Mouse (Mus musculus) forebrain, embryonic 13.5 days (tissue): ENCODE results near the gene Bdh1. TPM values are rescaled to one million over a fixed set of nuclear protein-coding genes. Genes with fewer than 3 reads are reported as not detected.
"Not testable (repeated sequence)": the region's sequence is repeated elsewhere in the genome, so short reads cannot be mapped to it uniquely, and the experiment has no call there.

ENCODE experiments used
- ATAC-seq: fragments of 200-750 bp; cut with Nextera tagmentation; 2 replicates; pipeline ENCODE4 v1.8.0; 2017
- H3K27ac ChIP-seq: fragments of 300-500 bp; sonication (generic); 2 replicates; pipeline ENCODE4 v1.5.1; 2015; ENCODE audit warnings: inconsistent platforms, mild to moderate bottlenecking, moderate library complexity
- H3K27me3 ChIP-seq: fragments of 300-500 bp; sonication (generic); 2 replicates; pipeline ENCODE4 v1.6.1; 2015; ENCODE audit warnings: mild to moderate bottlenecking, inconsistent platforms
- H3K36me3 ChIP-seq: fragments of 300-500 bp; sonication (generic); 2 replicates; pipeline ENCODE4 v1.6.1; 2015; ENCODE audit warnings: mild to moderate bottlenecking, inconsistent platforms; ENCODE audit not compliant: poor library complexity, severe bottlenecking
- H3K4me1 ChIP-seq: fragments of 300-500 bp; sonication (generic); 2 replicates; pipeline ENCODE4 v1.6.1; 2015; ENCODE audit warnings: inconsistent platforms
- H3K4me2 ChIP-seq: fragments of 300-500 bp; sonication (generic); 2 replicates; pipeline ENCODE4 v1.6.1; 2015; ENCODE audit warnings: inconsistent platforms, mild to moderate bottlenecking, moderate library complexity
- H3K4me3 ChIP-seq: fragments of 300-500 bp; sonication (generic); 2 replicates; pipeline ENCODE4 v1.5.1; 2015; ENCODE audit warnings: mild to moderate bottlenecking, inconsistent platforms
- H3K9ac ChIP-seq: fragments of 300-500 bp; sonication (generic); 2 replicates; pipeline ENCODE4 v1.6.1; 2015; ENCODE audit warnings: mild to moderate bottlenecking, inconsistent platforms
- H3K9me3 ChIP-seq: fragments of 300-500 bp; sonication (generic); replicated peaks from 2 replicates; pipeline ENCODE4 v1.6.1; 2016; ENCODE audit warnings: inconsistent platforms
- WGBS: fragments of 180-500 bp; shearing (Covaris S2); methylation state at CpG from one replicate; pipeline ENCODE4 v1.1.7; 2015; 5-methylcytosine and 5-hydroxymethylcytosine counted together
- polyA plus RNA-seq: library from polyadenylated mRNA; unstranded; fragments of >200 nt; fragmentation: Nextera tagmentation; extraction: Ambion mirVana; gene quantifications from 2 replicates; pipeline ENCODE4 v1.2.1, GENCODE M21; 2015

Bdh1 gene
- polyA plus RNA-seq, 1 experiment from 2014 or later = 88.7 TPM

- no peaks in the 10 kb centered on the region for H3K9me3 ChIP-seq
- WGBS = 82% methylated on average over 4 of the region's 4 CpGs
- no peak overlapping the region for H3K4me3 ChIP-seq
- H3K27ac ChIP-seq = no peak overlapping the region
- peaks cover 14% of the 10 kb centered on the region for H3K4me1 ChIP-seq
- no peak for ATAC-seq
- peaks cover 59% of the 10 kb centered on the region for H3K36me3 ChIP-seq
- no peaks in the 10 kb centered on the region for H3K27me3 ChIP-seq
- no peak overlapping the region for H3K9ac ChIP-seq
- H3K4me2 ChIP-seq = no peak overlapping the region
Measured at GRCm38 (mm10) chr16:31454013-31454412, 31.9 kb downstream of the Bdh1 start.

GRCm38 (mm10) chr16:31455276-31456045 is 33.4 kb downstream of the Bdh1 start:
- Histone ChIP-seq H3K4me1 (peaks cover 19% of the 10 kb centered on the region), H3K4me2 (no peak overlapping the region), H3K9me3 (no peaks in the 10 kb centered on the region), H3K27me3 (no peaks in the 10 kb centered on the region), H3K9ac (no peak overlapping the region), H3K36me3 (peaks cover 46% of the 10 kb centered on the region), H3K4me3 (no peak overlapping the region), H3K27ac (no peak overlapping the region)
- ATAC-seq = no peak
- WGBS = 81% methylated on average over 21 of the region's 21 CpGs

GRCm38 (mm10) chr16:31458229-31458918 is 36.3 kb downstream of the Bdh1 start:
- peak overlapping the region; percentile 62 for H3K9ac ChIP-seq
- H3K27me3 ChIP-seq = no peaks in the 10 kb centered on the region
- peak; percentile 77 for ATAC-seq
- H3K4me1 ChIP-seq = peaks cover 29% of the 10 kb centered on the region
- H3K4me3 ChIP-seq = peak overlapping the region; percentile 34
- 2% methylated on average over 17 of the region's 17 CpGs for WGBS
- peak overlapping the region; percentile 86 for H3K27ac ChIP-seq
- peak overlapping the region; percentile 59 for H3K4me2 ChIP-seq
- H3K36me3 ChIP-seq = peaks cover 38% of the 10 kb centered on the region
- no peaks in the 10 kb centered on the region for H3K9me3 ChIP-seq

GRCm38 (mm10) chr16:31459968-31460461 is 37.9 kb downstream of the Bdh1 start:
- 37% methylated on average over 8 of the region's 10 CpGs for WGBS
- ATAC-seq = no peak
- no peaks in the 10 kb centered on the region; the same call in 1 of the 2 replicates for H3K9me3 ChIP-seq
- H3K36me3 ChIP-seq = peaks cover 22% of the 10 kb centered on the region
- no peaks in the 10 kb centered on the region for H3K27me3 ChIP-seq
- H3K27ac ChIP-seq = no peak overlapping the region
- H3K4me2 ChIP-seq = no peak overlapping the region
- H3K9ac ChIP-seq = no peak overlapping the region; the same call in 1 of the 2 replicates
- H3K4me1 ChIP-seq = peaks cover 29% of the 10 kb centered on the region
- H3K4me3 ChIP-seq = no peak overlapping the region

- WGBS = 51% methylated on average over 13 of the region's 13 CpGs
- Histone ChIP-seq H3K36me3 (peaks cover 19% of the 10 kb centered on the region), H3K9me3 (no peaks in the 10 kb centered on the region; the same call in 1 of the 2 replicates), H3K4me2 (no peak overlapping the region), H3K4me1 (peaks cover 29% of the 10 kb centered on the region), H3K9ac (no peak overlapping the region), H3K4me3 (no peak overlapping the region), H3K27ac (no peak overlapping the region), H3K27me3 (no peaks in the 10 kb centered on the region)
- no peak for ATAC-seq
Measured at GRCm38 (mm10) chr16:31460506-31460905, 38.4 kb downstream of the Bdh1 start.

- H3K27me3 ChIP-seq = no peaks in the 10 kb centered on the region
- H3K4me2 ChIP-seq = no peak overlapping the region
- no peaks in the 10 kb centered on the region; the same call in 1 of the 2 replicates for H3K9me3 ChIP-seq
- no peak overlapping the region for H3K27ac ChIP-seq
- peaks cover 29% of the 10 kb centered on the region for H3K4me1 ChIP-seq
- H3K9ac ChIP-seq = no peak overlapping the region
- peaks cover 17% of the 10 kb centered on the region for H3K36me3 ChIP-seq
- 79% methylated on average over 5 of the region's 5 CpGs for WGBS
- H3K4me3 ChIP-seq = no peak overlapping the region
- no peak for ATAC-seq
Measured at GRCm38 (mm10) chr16:31461046-31461445, 39.0 kb downstream of the Bdh1 start.

GRCm38 (mm10) chr16:31462113-31462687 is 40.1 kb downstream of the Bdh1 start:
- Histone ChIP-seq H3K27ac (no peak overlapping the region), H3K36me3 (0 out of 2 replicates have a peak, but pooled peaks cover 6% of the 10 kb centered on the region), H3K4me3 (no peak overlapping the region), H3K27me3 (no peaks in the 10 kb centered on the region), H3K4me1 (peaks cover 29% of the 10 kb centered on the region), H3K9ac (no peak overlapping the region), H3K9me3 (no peaks in the 10 kb centered on the region; the same call in 1 of the 2 replicates), H3K4me2 (no peak overlapping the region)
- ATAC-seq = no peak
- WGBS = 33% methylated on average over 10 of the region's 12 CpGs

GRCm38 (mm10) chr16:31464953-31465352 is 42.9 kb downstream of the Bdh1 start:
- Histone ChIP-seq H3K4me2 (no peak overlapping the region), H3K36me3 (no peaks in the 10 kb centered on the region), H3K27me3 (no peaks in the 10 kb centered on the region), H3K4me3 (no peak overlapping the region), H3K27ac (no peak overlapping the region), H3K4me1 (peaks cover 21% of the 10 kb centered on the region), H3K9me3 (no peaks in the 10 kb centered on the region; the same call in 1 of the 2 replicates), H3K9ac (no peak overlapping the region)
- no peak for ATAC-seq
- WGBS = 94% methylated on average over 5 of the region's 5 CpGs

- no peaks in the 10 kb centered on the region for H3K36me3 ChIP-seq
- H3K4me1 ChIP-seq = peaks cover 14% of the 10 kb centered on the region
- H3K27ac ChIP-seq = no peak overlapping the region
- no peak overlapping the region for H3K9ac ChIP-seq
- no peak overlapping the region for H3K4me2 ChIP-seq
- H3K4me3 ChIP-seq = no peak overlapping the region
- no peak for ATAC-seq
- no peaks in the 10 kb centered on the region; the same call in 1 of the 2 replicates for H3K9me3 ChIP-seq
- WGBS = 41% methylated on average over 4 of the region's 4 CpGs
- H3K27me3 ChIP-seq = no peaks in the 10 kb centered on the region
Measured at GRCm38 (mm10) chr16:31465630-31466029, 43.5 kb downstream of the Bdh1 start.

GRCm38 (mm10) chr16:31466106-31466505 is 44.0 kb downstream of the Bdh1 start:
- H3K9ac ChIP-seq = no peak overlapping the region
- H3K9me3 ChIP-seq = no peaks in the 10 kb centered on the region; the same call in 1 of the 2 replicates
- peaks cover 10% of the 10 kb centered on the region for H3K4me1 ChIP-seq
- no peaks in the 10 kb centered on the region for H3K36me3 ChIP-seq
- H3K27me3 ChIP-seq = no peaks in the 10 kb centered on the region
- no peak overlapping the region for H3K27ac ChIP-seq
- no peak for ATAC-seq
- no peak overlapping the region for H3K4me2 ChIP-seq
- 84% methylated on average over 5 of the region's 5 CpGs for WGBS
- no peak overlapping the region for H3K4me3 ChIP-seq

GRCm38 (mm10) chr16:31470819-31471218 is 48.7 kb downstream of the Bdh1 start:
- 93% methylated on average over 4 of the region's 4 CpGs for WGBS
- not testable (repeated sequence) for H3K9me3 ChIP-seq, H3K27ac ChIP-seq, ATAC-seq, H3K4me3 ChIP-seq, H3K36me3 ChIP-seq, H3K27me3 ChIP-seq, H3K4me2 ChIP-seq, H3K9ac ChIP-seq
- H3K4me1 ChIP-seq = peaks cover 15% of the 10 kb centered on the region; the same call in 1 of the 2 replicates

- Histone ChIP-seq H3K27ac (no peak overlapping the region), H3K36me3 (no peaks in the 10 kb centered on the region), H3K27me3 (no peaks in the 10 kb centered on the region), H3K9ac (no peak overlapping the region), H3K4me2 (no peak overlapping the region), H3K9me3 (no peaks in the 10 kb centered on the region), H3K4me3 (no peak overlapping the region), H3K4me1 (peaks cover 17% of the 10 kb centered on the region)
- WGBS = 95% methylated on average over 5 of the region's 5 CpGs
- ATAC-seq = no peak
Measured at GRCm38 (mm10) chr16:31471994-31472393, 49.9 kb downstream of the Bdh1 start.
